Mouse (Mus musculus): Measurements from ENCODE around the gene Rundc1.
A peak's percentile ranks its signal among the peaks of the same experiment; 100 is the strongest.
"Not testable (repeated sequence)": the region's sequence is repeated elsewhere in the genome, so short reads cannot be mapped to it uniquely, and the experiment has no call there.

Gene Rundc1

GRCm38 (mm10) chr11:101442760-101443159, 17.9 kb downstream of the Rundc1 start:
- no peak for DNase-seq (ENCODE audit: low spot score in 2 of 2)

- DNase-seq (ENCODE audit: low spot score in 2 of 2): no peak
Measured at GRCm38 (mm10) chr11:101446319-101446718, 21.4 kb downstream of the Rundc1 start.

GRCm38 (mm10) chr11:101446860-101447259, 22.0 kb downstream of the Rundc1 start:
- not testable (repeated sequence) for DNase-seq (ENCODE audit: low spot score in 2 of 2)

GRCm38 (mm10) chr11:101447786-101448185, 22.9 kb downstream of the Rundc1 start:
- no peak for DNase-seq (ENCODE audit: low spot score in 2 of 2)

GRCm38 (mm10) chr11:101448274-101448746, 23.4 kb downstream of the Rundc1 start, which contains the start of gene Ifi35:
Ifi35 (plus strand) TSS chr11:101448407.
- DNase-seq (ENCODE audit: low spot score in 2 of 2): no peak

- DNase-seq (ENCODE audit: low spot score in 2 of 2): no peak
Measured at GRCm38 (mm10) chr11:101448899-101449298, 24.0 kb downstream of the Rundc1 start.

GRCm38 (mm10) chr11:101449596-101449995, 24.7 kb downstream of the Rundc1 start:
- DNase-seq (ENCODE audit: low spot score in 2 of 2): not testable (repeated sequence)

- DNase-seq (ENCODE audit: low spot score in 2 of 2): no peak
Measured at GRCm38 (mm10) chr11:101450394-101450793, 25.5 kb downstream of the Rundc1 start.

GRCm38 (mm10) chr11:101451536-101451935, 26.7 kb downstream of the Rundc1 start:
- DNase-seq (ENCODE audit: low spot score in 2 of 2): no peak

- no peak for DNase-seq (ENCODE audit: low spot score in 2 of 2)
Measured at GRCm38 (mm10) chr11:101452093-101452774, 27.3 kb downstream of the Rundc1 start.

- DNase-seq (ENCODE audit: low spot score in 2 of 2): no peak
Measured at GRCm38 (mm10) chr11:101454702-101455101, 29.8 kb downstream of the Rundc1 start.

GRCm38 (mm10) chr11:101455627-101456026, 30.7 kb downstream of the Rundc1 start:
- DNase-seq (ENCODE audit: low spot score in 2 of 2): no peak

GRCm38 (mm10) chr11:101457631-101458030, 32.7 kb downstream of the Rundc1 start:
- no peak for DNase-seq (ENCODE audit: low spot score in 2 of 2)

- DNase-seq (ENCODE audit: low spot score in 2 of 2): no peak
Measured at GRCm38 (mm10) chr11:101458217-101458616, 33.3 kb downstream of the Rundc1 start.

GRCm38 (mm10) chr11:101459716-101460115, 34.8 kb downstream of the Rundc1 start:
- no peak for DNase-seq (ENCODE audit: low spot score in 2 of 2)

- no peak for DNase-seq (ENCODE audit: low spot score in 2 of 2)
Measured at GRCm38 (mm10) chr11:101460321-101460720, 35.4 kb downstream of the Rundc1 start.

- DNase-seq (ENCODE audit: low spot score in 2 of 2): no peak
Measured at GRCm38 (mm10) chr11:101462141-101462540, 37.3 kb downstream of the Rundc1 start.

- no peak for DNase-seq (ENCODE audit: low spot score in 2 of 2)
Measured at GRCm38 (mm10) chr11:101462583-101463440, 37.9 kb downstream of the Rundc1 start.

GRCm38 (mm10) chr11:101464211-101465100, 39.6 kb downstream of the Rundc1 start, which contains the start of gene Rnd2:
Rnd2 (plus strand) TSS chr11:101464999.
- DNase-seq (ENCODE audit: low spot score in 2 of 2): no peak

- DNase-seq (ENCODE audit: low spot score in 2 of 2): peak in 1 of 2 experiments; percentile 49
Measured at GRCm38 (mm10) chr11:101465101-101465868, 40.4 kb downstream of the Rundc1 start.
